Mouse (Mus musculus): ENCODE results near the gene Krt80. TPM values are rescaled to one million over a fixed set of nuclear protein-coding genes. Genes with fewer than 3 reads are reported as not detected.

Krt80 gene
- polyA plus RNA-seq, 1 experiment from 2014 or later, result 0.06 TPM

GRCm38 (mm10) chr15:101392251-101392650 lies 22.3 kb upstream of the Krt80 start:
- H3K27ac ChIP-seq (replicated peaks), result no peak overlapping the region
- 79% methylated on average over 5 of the region's 5 CpGs for WGBS
- ATAC-seq (ENCODE audit: low FRiP score, low read depth), result no peak
- no peak overlapping the region for H3K4me3 ChIP-seq
- no peaks in the 10 kb centered on the region for H3K9me3 ChIP-seq
- H3K27me3 ChIP-seq, result no peaks in the 10 kb centered on the region
- no peak overlapping the region for H3K9ac ChIP-seq
- H3K4me1 ChIP-seq (replicated peaks), result no peaks in the 10 kb centered on the region
- H3K36me3 ChIP-seq, result no peaks in the 10 kb centered on the region
- no peak overlapping the region for H3K4me2 ChIP-seq

- 90% methylated on average over 5 of the region's 5 CpGs for WGBS
- H3K27ac ChIP-seq (replicated peaks), result no peak overlapping the region
Measured at GRCm38 (mm10) chr15:101390203-101390602, 20.2 kb upstream of the Krt80 start.

GRCm38 (mm10) chr15:101388034-101388541 lies 18.1 kb upstream of the Krt80 start:
- H3K27me3 ChIP-seq, result no peaks in the 10 kb centered on the region
- no peak overlapping the region for H3K4me3 ChIP-seq
- 61% methylated on average over 5 of the region's 5 CpGs for WGBS
- H3K9me3 ChIP-seq, result no peaks in the 10 kb centered on the region
- H3K27ac ChIP-seq (replicated peaks), result no peak overlapping the region
- no peak for ATAC-seq (ENCODE audit: low FRiP score, low read depth)
- H3K9ac ChIP-seq, result no peak overlapping the region
- no peaks in the 10 kb centered on the region for H3K36me3 ChIP-seq
- H3K4me1 ChIP-seq (replicated peaks), result no peaks in the 10 kb centered on the region
- no peak overlapping the region for H3K4me2 ChIP-seq

More at GRCm38 (mm10) chr15:101390203-101390602, 20.2 kb upstream of the Krt80 start:
- Histone ChIP-seq H3K4me1 (replicated peaks) (no peaks in the 10 kb centered on the region), H3K36me3 (no peaks in the 10 kb centered on the region), H3K4me3 (no peak overlapping the region), H3K4me2 (no peak overlapping the region), H3K27me3 (no peaks in the 10 kb centered on the region), H3K9me3 (no peaks in the 10 kb centered on the region), H3K9ac (no peak overlapping the region)
- ATAC-seq (ENCODE audit: low FRiP score, low read depth), result no peak

GRCm38 (mm10) chr15:101387176-101387575 lies 17.2 kb upstream of the Krt80 start:
- Histone ChIP-seq H3K4me2 (no peak overlapping the region), H3K27ac (replicated peaks) (no peak overlapping the region), H3K4me3 (no peak overlapping the region), H3K9ac (no peak overlapping the region), H3K36me3 (no peaks in the 10 kb centered on the region), H3K4me1 (replicated peaks) (no peaks in the 10 kb centered on the region), H3K9me3 (no peaks in the 10 kb centered on the region), H3K27me3 (no peaks in the 10 kb centered on the region)
- WGBS, result 71% methylated on average over 3 of the region's 3 CpGs
- no peak for ATAC-seq (ENCODE audit: low FRiP score, low read depth)

- no peaks in the 10 kb centered on the region for H3K9me3 ChIP-seq
- ATAC-seq (ENCODE audit: low FRiP score, low read depth), result no peak
- H3K36me3 ChIP-seq, result no peaks in the 10 kb centered on the region
- no peak overlapping the region for H3K4me2 ChIP-seq
- H3K27me3 ChIP-seq, result no peaks in the 10 kb centered on the region
- H3K27ac ChIP-seq (replicated peaks), result no peak overlapping the region
- no peak overlapping the region for H3K4me3 ChIP-seq
- 84% methylated on average over 6 of the region's 6 CpGs for WGBS
- H3K9ac ChIP-seq, result no peak overlapping the region
- H3K4me1 ChIP-seq (replicated peaks), result no peaks in the 10 kb centered on the region
Measured at GRCm38 (mm10) chr15:101385064-101385463, 15.1 kb upstream of the Krt80 start.

GRCm38 (mm10) chr15:101384610-101385009 lies 14.6 kb upstream of the Krt80 start:
- Histone ChIP-seq H3K36me3 (no peaks in the 10 kb centered on the region), H3K4me3 (no peak overlapping the region), H3K27ac (replicated peaks) (no peak overlapping the region), H3K4me2 (no peak overlapping the region), H3K9me3 (no peaks in the 10 kb centered on the region), H3K27me3 (no peaks in the 10 kb centered on the region), H3K4me1 (replicated peaks) (no peaks in the 10 kb centered on the region), H3K9ac (no peak overlapping the region)
- ATAC-seq (ENCODE audit: low FRiP score, low read depth), result no peak
- 82% methylated on average over 7 of the region's 7 CpGs for WGBS

- no peak overlapping the region for H3K27ac ChIP-seq (replicated peaks)
- H3K9ac ChIP-seq, result no peak overlapping the region
- no peaks in the 10 kb centered on the region for H3K36me3 ChIP-seq
- H3K9me3 ChIP-seq, result no peaks in the 10 kb centered on the region
- 79% methylated on average over 11 of the region's 11 CpGs for WGBS
- H3K27me3 ChIP-seq, result no peaks in the 10 kb centered on the region
- 0 out of 2 replicates have a peak, but pooled peaks cover 3% of the 10 kb centered on the region for H3K4me1 ChIP-seq (replicated peaks)
- H3K4me3 ChIP-seq, result no peak overlapping the region
- no peak overlapping the region for H3K4me2 ChIP-seq
- no peak for ATAC-seq (ENCODE audit: low FRiP score, low read depth)
Measured at GRCm38 (mm10) chr15:101382811-101383210, 12.8 kb upstream of the Krt80 start.

- no peaks in the 10 kb centered on the region for H3K27me3 ChIP-seq
- H3K4me1 ChIP-seq (replicated peaks), result 0 out of 2 replicates have a peak, but pooled peaks cover 3% of the 10 kb centered on the region
- H3K27ac ChIP-seq (replicated peaks), result no peak overlapping the region
- H3K36me3 ChIP-seq, result no peaks in the 10 kb centered on the region
- no peak overlapping the region for H3K9ac ChIP-seq
- no peak overlapping the region for H3K4me2 ChIP-seq
- no peak for ATAC-seq (ENCODE audit: low FRiP score, low read depth)
- no peak overlapping the region for H3K4me3 ChIP-seq
- no peaks in the 10 kb centered on the region for H3K9me3 ChIP-seq
- WGBS, result 71% methylated on average over 9 of the region's 9 CpGs
Measured at GRCm38 (mm10) chr15:101381758-101382157, 11.8 kb upstream of the Krt80 start.

GRCm38 (mm10) chr15:101378646-101379045 lies 8.7 kb upstream of the Krt80 start:
- no peaks in the 10 kb centered on the region for H3K9me3 ChIP-seq
- H3K36me3 ChIP-seq, result no peaks in the 10 kb centered on the region
- H3K4me2 ChIP-seq, result no peak overlapping the region
- H3K4me3 ChIP-seq, result no peak overlapping the region
- 0 out of 2 replicates have a peak, but pooled peaks cover 3% of the 10 kb centered on the region for H3K4me1 ChIP-seq (replicated peaks)
- H3K27ac ChIP-seq (replicated peaks), result no peak overlapping the region
- ATAC-seq (ENCODE audit: low FRiP score, low read depth), result no peak
- no peak overlapping the region for H3K9ac ChIP-seq
- H3K27me3 ChIP-seq, result no peaks in the 10 kb centered on the region
- WGBS, result 64% methylated on average over 5 of the region's 5 CpGs

GRCm38 (mm10) chr15:101376776-101377061 lies 6.8 kb upstream of the Krt80 start:
- no peak overlapping the region for H3K4me3 ChIP-seq
- no peak overlapping the region for H3K27ac ChIP-seq (replicated peaks)
- H3K9ac ChIP-seq, result no peak overlapping the region
- H3K27me3 ChIP-seq, result no peaks in the 10 kb centered on the region
- H3K9me3 ChIP-seq, result no peaks in the 10 kb centered on the region
- 0 out of 2 replicates have a peak, but pooled peaks cover 3% of the 10 kb centered on the region for H3K4me1 ChIP-seq (replicated peaks)
- 72% methylated on average over 5 of the region's 5 CpGs for WGBS
- ATAC-seq (ENCODE audit: low FRiP score, low read depth), result no peak
- no peak overlapping the region for H3K4me2 ChIP-seq
- H3K36me3 ChIP-seq, result no peaks in the 10 kb centered on the region

- WGBS, result 67% methylated on average over 6 of the region's 6 CpGs
- ATAC-seq (ENCODE audit: low FRiP score, low read depth), result no peak
- no peak overlapping the region for H3K4me3 ChIP-seq
- no peak overlapping the region for H3K4me2 ChIP-seq
- H3K4me1 ChIP-seq (replicated peaks), result 0 out of 2 replicates have a peak, but pooled peaks cover 3% of the 10 kb centered on the region
- no peaks in the 10 kb centered on the region for H3K9me3 ChIP-seq
- H3K27me3 ChIP-seq, result no peaks in the 10 kb centered on the region
- no peak overlapping the region for H3K27ac ChIP-seq (replicated peaks)
- H3K36me3 ChIP-seq, result no peaks in the 10 kb centered on the region
- no peak overlapping the region for H3K9ac ChIP-seq
Measured at GRCm38 (mm10) chr15:101375956-101376775, 6.2 kb upstream of the Krt80 start.

GRCm38 (mm10) chr15:101374879-101375278 lies 4.9 kb upstream of the Krt80 start:
- H3K27me3 ChIP-seq, result no peaks in the 10 kb centered on the region
- H3K27ac ChIP-seq (replicated peaks), result no peak overlapping the region
- H3K4me3 ChIP-seq, result no peak overlapping the region
- WGBS, result 61% methylated on average over 4 of the region's 4 CpGs
- peaks cover 9% of the 10 kb centered on the region; the same call in 1 of the 2 replicates for H3K4me1 ChIP-seq (replicated peaks)
- H3K36me3 ChIP-seq, result no peaks in the 10 kb centered on the region
- ATAC-seq (ENCODE audit: low FRiP score, low read depth), result no peak
- H3K9me3 ChIP-seq, result no peaks in the 10 kb centered on the region
- no peak overlapping the region for H3K4me2 ChIP-seq
- H3K9ac ChIP-seq, result no peak overlapping the region

Data from hindbrain, embryonic 15.5 days (tissue).